Mouse (Mus musculus): ENCODE measurements around the gene Tulp2. TPM values are rescaled to one million over a fixed set of nuclear protein-coding genes. Genes with fewer than 3 reads are reported as not detected.
"Not testable (repeated sequence)": the region's sequence is repeated elsewhere in the genome, so short reads cannot be mapped to it uniquely, and the experiment has no call there.

The Tulp2 gene
- polyA plus RNA-seq, 1 experiment: 0.12 TPM

DNA sequence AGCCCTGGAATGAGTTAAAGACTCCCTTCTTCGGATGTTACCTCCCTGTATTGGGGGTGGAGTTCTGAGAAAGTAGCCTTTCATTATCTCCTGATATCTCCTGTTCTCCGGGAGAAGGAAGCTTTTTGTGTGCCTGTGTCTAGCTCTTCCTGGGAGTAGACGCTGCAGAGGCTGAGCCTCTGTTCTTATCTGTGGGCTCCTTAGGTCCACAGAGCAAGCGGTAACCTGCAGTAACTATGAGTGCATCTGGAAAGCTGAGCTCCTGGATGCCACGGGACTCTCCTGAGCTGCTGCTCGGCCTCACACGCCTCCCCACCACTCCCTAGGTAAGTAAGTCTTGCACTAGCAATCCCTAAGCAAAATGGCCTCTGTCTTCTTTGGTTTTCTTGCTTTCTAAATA, 4.5 kb downstream of the Tulp2 start:
- DNase-seq (ENCODE audit: extremely low spot score in 1 of 2, low spot score in 1 of 2): no peak

- no peak for DNase-seq (ENCODE audit: extremely low spot score in 1 of 2, low spot score in 1 of 2)
Measured at GRCm38 (mm10) chr7:45486761-45487415, 5.2 kb downstream of the Tulp2 start, which contains the start of gene Gm45808. TSS of gene Gm45808 (minus strand) at chr7:45486811.

GRCm38 (mm10) chr7:45487861-45488292, 6.2 kb downstream of the Tulp2 start:
- DNase-seq (ENCODE audit: extremely low spot score in 1 of 2, low spot score in 1 of 2): no peak

DNA sequence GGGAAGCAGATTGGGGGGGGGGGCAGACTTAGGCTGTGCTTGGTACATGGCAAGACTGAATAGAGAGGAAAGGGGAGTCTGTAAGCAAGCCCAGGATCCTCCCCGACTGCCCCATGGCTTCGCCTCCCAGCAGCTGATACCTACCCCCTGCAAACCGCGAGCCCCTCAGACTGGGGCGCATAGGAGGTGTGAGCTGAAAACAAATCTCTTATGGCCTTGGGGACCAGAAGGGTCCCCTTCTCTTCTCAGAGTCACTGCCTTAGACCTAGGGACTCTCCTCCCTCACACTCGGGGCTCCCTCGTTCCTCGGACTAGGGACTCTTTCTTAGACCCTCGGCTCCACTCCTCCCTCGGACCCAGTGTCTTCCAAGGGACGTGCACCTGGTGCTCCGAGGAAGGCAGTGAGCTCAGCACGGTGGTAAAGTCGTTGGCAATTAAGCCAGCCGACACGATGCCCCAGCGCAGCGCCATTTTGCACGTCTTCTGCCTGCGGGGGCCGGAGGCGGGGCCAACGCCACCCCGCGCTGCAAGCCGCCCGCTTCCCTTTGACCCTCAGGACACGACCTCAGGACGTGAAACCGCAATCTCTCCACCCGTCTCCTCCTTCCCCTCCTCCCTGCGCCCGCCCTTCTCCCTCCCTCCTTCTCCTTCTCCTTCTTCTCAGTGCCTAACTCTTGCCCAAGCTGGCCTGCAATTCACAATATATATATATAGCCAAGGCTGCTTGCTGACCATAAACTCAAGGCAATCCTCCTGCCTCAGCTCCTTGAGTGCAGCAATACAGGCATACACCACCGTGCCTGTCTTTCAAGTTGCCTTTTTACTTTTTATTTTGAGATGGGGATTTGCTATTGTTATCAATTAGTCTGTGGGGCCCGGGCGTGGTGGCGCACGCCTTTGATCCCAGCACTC, 6.9 kb downstream of the Tulp2 start, which contains the start of gene Dhdh:
TSS of gene Dhdh (minus strand) at position 513 of the 912 bp plus-strand sequence.
- peak in 1 of 2 experiments; percentile 47 for DNase-seq (ENCODE audit: extremely low spot score in 1 of 2, low spot score in 1 of 2)

DNA sequence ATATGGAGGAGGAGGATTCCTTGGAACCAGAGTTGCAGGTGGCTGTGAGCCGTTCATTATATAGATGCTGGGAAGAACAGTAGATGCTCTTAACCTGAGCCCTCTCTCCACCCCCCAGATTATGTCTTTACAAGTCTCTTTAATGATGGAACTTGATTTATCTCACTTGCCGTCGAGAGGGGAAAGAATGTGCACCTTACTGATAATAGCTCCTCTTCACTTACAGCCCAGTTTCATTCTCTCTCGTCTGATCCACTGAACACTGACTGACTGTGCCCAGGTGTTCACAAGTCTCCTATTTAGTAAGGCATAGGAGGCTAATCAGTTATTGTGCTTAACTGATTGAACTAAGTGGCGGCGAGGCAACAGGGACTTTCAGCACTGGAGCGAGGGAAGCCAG, 7.9 kb downstream of the Tulp2 start:
- DNase-seq (ENCODE audit: extremely low spot score in 1 of 2, low spot score in 1 of 2): no peak

- DNase-seq (ENCODE audit: extremely low spot score in 1 of 2, low spot score in 1 of 2): peak in 1 of 2 experiments; percentile 47
Measured at GRCm38 (mm10) chr7:45490822-45491221, 9.1 kb downstream of the Tulp2 start.

DNA sequence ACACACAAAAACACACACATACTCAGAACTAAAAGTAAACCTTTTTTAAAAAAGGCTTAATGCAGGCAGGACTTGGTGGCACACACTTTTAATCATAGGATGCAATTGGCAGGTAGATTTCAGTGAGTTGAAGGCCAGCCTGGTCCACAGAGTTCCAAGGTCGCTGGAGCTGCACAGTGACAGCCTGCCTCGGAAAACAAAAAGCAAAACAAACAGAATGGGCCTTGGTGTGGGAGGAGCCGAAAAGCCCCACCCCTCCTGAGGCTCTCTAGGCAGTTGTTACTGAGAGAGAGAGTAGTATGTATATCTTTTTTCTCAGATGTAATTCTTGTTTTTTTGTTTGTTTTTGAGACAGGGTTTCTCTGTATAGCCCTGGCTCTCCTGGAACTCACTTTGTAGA, 9.6 kb downstream of the Tulp2 start:
- DNase-seq (ENCODE audit: extremely low spot score in 1 of 2, low spot score in 1 of 2): no peak

- DNase-seq (ENCODE audit: extremely low spot score in 1 of 2, low spot score in 1 of 2): no peak
Measured at GRCm38 (mm10) chr7:45492225-45492844, 10.7 kb downstream of the Tulp2 start.

- no peak for DNase-seq (ENCODE audit: extremely low spot score in 1 of 2, low spot score in 1 of 2)
Measured at GRCm38 (mm10) chr7:45492951-45493350, 11.3 kb downstream of the Tulp2 start.

DNA sequence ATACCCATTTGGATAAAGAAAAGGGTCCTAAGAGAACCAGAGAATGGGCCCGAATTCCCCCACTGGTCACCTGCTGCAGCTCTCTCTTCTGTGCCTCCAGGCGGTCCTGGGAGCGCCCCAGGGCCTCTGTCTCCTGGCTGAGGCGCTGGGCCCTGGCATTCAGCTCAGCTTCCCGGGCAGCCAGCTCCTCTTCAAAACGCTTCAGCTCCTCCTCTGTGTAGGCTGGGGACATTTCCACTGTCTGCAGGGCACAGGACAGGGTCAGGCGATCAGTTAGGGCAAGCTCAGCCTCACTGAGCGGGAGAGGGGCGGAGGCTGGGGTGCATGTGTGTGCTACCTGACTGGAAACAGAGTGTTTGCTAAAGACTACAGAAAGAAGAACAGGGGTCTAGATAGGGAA, 12.9 kb downstream of the Tulp2 start:
- DNase-seq (ENCODE audit: extremely low spot score in 1 of 2, low spot score in 1 of 2): no peak

DNA sequence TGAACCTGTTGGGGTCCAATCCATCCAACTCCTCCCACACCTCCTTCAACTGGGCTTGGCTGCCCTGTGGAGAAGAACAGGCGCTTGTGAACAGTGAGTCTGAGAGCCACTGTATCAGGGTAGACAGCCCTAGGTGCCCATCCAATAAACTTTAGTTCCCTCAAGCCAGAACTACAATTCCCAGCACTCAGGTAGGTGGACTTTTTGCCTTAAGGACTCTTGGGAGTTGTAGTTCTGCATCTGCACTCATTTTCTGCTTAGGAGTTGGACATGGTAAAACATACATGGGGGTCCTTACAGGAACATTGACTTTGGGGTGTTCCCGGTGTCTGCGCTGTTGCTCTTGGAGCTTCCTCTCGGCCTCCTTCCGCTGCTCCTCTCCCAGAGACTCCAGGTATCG, 16.8 kb downstream of the Tulp2 start:
- DNase-seq (ENCODE audit: extremely low spot score in 1 of 2, low spot score in 1 of 2): no peak

DNA sequence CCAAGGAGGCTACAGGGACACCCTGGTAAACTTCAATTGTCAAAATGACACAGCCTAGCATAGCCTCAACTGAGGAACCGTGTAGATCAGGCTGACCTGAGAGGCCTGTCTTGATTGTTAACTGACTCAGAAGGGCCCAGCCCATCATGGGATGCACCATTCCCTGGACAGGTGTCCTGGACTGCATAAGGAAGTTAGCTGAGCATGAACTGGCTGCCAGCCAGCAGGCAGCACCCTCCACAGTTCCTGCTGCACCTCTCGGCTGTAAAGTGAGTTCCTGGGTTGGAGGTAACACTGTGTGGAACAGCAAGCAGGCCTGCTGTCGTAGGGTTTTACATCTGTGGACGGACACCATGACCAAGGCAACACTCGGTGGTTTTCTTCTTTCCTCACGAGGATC, 25.9 kb downstream of the Tulp2 start:
- DNase-seq (ENCODE audit: extremely low spot score in 1 of 2, low spot score in 1 of 2): no peak

DNA sequence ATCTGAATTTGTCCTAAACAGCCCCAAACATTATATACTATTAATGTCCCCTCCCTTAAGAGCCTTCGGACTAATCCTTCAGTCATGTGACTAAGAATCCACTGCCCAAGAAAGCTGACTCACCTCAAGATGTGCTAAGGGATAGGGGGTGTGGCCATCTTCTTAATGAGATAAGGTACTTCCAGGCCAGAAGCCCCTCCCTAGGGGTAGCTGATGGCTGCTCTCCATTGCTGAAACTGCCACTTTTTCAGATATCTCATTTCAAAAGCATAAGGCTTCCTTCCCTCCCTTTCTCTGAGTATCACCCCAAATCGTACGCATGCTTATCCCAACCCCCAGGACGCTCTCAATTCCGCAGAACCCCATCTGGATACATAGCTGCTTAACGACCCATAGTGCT, 26.9 kb downstream of the Tulp2 start:
- no peak for DNase-seq (ENCODE audit: extremely low spot score in 1 of 2, low spot score in 1 of 2)

DNA sequence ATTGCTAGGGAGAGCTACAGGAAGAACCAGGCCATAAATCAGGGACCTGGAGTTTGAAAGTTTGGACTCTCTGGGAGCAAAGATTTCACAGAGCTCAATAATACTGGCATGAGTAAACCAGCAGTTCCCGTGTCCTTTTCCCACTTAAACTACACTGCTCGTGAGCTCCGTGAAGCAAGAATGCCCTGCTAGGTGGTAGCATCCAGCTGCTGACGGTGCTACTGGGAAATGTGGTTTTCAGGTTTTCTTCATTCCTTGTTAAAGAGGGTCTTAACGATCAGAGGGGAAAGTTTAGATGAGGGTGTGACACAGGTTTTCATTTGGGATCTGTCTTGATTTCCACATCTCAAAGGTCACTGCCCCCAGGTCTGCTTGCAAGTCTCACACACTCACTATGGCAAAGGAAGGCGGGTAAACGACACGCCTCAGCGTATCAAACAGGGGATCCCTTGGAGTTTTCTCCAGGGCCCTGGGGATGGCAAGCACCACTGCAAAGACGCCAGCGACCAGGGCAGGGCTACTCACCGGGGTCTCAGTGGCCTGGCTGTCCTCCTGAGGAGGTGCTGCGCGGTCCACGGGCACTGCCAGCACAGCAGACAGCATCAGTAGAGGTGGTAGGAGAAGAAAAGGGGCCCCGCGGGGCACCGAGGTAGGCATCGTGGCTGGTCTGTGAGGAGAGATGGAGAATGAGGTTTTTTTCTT, 27.7 kb downstream of the Tulp2 start:
- DNase-seq (ENCODE audit: extremely low spot score in 1 of 2, low spot score in 1 of 2): no peak

GRCm38 (mm10) chr7:45509912-45510787, 28.5 kb downstream of the Tulp2 start, which contains the start of gene Nucb1:
TSS of gene Nucb1 (minus strand) at chr7:45510406.
- DNase-seq (ENCODE audit: extremely low spot score in 1 of 2, low spot score in 1 of 2): peak; percentile 85 to 90

DNA sequence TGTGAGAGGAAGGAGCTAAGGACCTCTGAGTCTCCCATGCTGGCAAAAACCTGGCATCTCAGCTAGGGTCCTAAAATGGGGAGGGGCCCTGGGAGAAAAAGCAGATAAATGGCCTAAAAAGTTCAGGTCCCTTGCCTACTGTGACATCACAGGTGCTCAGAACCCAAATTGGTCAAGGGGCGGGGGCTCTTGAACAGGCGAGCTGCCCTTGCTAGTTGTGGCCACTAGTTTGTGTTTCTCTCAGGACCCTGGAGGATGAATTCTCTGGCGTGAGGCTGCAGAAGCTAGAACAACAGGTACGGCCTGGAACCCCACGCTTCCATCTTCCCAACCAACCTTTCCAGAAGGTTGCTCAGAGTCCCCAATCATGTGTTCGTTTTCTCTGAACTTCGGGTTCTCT, 32.7 kb downstream of the Tulp2 start:
- no peak for DNase-seq (ENCODE audit: extremely low spot score in 1 of 2, low spot score in 1 of 2)

- no peak for DNase-seq (ENCODE audit: extremely low spot score in 1 of 2, low spot score in 1 of 2)
Measured at GRCm38 (mm10) chr7:45515436-45515835, 33.8 kb downstream of the Tulp2 start.

GRCm38 (mm10) chr7:45516846-45517245, 35.2 kb downstream of the Tulp2 start:
- not testable (repeated sequence) for DNase-seq (ENCODE audit: extremely low spot score in 1 of 2, low spot score in 1 of 2)

DNA sequence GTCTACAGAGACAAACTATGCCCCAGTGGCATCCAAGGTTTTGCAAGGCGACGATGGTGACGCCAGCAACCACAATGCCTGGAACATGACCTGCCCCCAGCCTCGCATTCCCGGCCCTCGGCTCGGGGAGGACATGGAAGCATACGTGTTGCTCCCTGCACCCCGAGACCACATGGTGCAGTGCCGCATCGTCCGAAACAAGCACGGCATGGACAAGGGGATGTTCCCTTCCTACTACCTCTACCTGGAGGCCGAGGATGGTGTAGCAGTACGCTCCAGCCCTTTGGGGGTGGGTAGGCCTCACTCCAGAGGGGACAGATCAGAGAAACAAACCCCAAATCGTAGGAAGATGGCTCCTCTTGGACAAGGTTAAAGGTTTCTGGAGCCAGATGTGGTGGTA, 36.9 kb downstream of the Tulp2 start:
- DNase-seq (ENCODE audit: extremely low spot score in 1 of 2, low spot score in 1 of 2): no peak
